Mouse (Mus musculus) kidney, adult 2 months (tissue): Measurements from ENCODE around the gene Abcc12.

Source experiments
- CTCF ChIP-seq: fragments of 200-500 bp; conservative IDR thresholded peaks from 2 replicates; pipeline ENCODE4 v1.5.1; 2011; ENCODE audit warnings: low read depth, mild to moderate bottlenecking, control low read depth, low read length, moderate library complexity, mixed read lengths; ENCODE audit not compliant: insufficient read depth, insufficient read length
- POLR2A ChIP-seq: fragments of 200-500 bp; IDR thresholded peaks from one replicate; pipeline ENCODE4 v1.6.1; 2011; ENCODE audit warnings: low read depth, low read length, control low read depth

- TF ChIP-seq CTCF = no peak
- no peak for TF ChIP-seq POLR2A
Measured at GRCm38 (mm10) chr8:86529714-86530113, 50.8 kb downstream of the Abcc12 start.
